Mouse (Mus musculus) heart, postnatal 25 days (tissue): Measurements from ENCODE around the gene Med27. TPM values are rescaled to one million over a fixed set of nuclear protein-coding genes. Genes with fewer than 3 reads are reported as not detected.

Source experiments
- DNase-seq: peaks from one replicate; pipeline ENCODE4 v3.0.0; 2022; ENCODE audit warnings: low spot score
- intact Hi-C: fragments of 180-260 bp; cut with DNase I; formaldehyde crosslinking; loops from one replicate; pipeline ENCODE4 v1.15.1; 2025
- total RNA-seq, 2 experiments: library from RNA; stranded (reverse); gene quantifications; 2 replicates each; pipeline ENCODE4 v1.2.3; 2021

The Med27 gene
- total RNA-seq, 2 experiments from 2014 or later, result 15.3 to 16.3 TPM

DNA sequence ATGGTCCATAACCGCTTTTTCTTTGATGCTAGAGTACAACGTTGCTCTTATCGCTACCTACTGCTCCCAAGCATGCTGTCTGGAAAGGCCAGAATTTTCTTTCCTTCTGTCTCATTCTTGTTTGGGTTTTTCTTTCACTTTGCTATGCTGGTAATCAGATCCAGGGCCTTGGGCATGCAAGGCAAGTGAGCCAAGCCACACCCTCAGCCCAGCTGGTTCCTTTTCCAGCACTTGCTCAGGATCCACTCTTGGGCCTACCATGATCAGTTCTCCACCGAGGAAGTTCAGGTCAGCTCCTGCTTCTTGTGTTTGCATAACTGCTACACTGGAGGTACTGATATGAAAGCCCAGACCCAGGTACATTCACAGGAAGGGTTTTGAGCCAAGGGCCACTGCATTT, 44.5 kb downstream of the Med27 start:
- no peak for DNase-seq
- intact Hi-C loops, result no loop called here

DNA sequence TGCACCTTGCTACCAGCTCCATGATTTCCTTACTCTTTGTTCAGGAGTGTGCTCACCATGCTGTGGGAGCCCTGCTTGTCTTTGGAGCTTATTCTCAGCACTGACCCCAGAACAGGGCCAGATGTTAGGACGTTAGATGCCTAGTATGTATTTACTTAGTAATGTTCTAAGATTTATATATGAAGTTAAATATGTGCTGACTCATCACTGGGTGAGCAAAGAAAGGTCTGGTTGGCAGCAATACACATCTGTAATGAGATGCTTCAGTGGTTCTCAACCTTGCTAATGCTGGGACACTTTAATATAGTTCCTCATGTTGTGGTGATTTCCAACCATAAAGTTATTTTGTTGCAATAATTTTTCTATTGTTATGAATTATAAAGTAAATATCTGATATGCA, 45.4 kb downstream of the Med27 start:
- no peak for DNase-seq
- intact Hi-C loops, result no loop called here

DNA sequence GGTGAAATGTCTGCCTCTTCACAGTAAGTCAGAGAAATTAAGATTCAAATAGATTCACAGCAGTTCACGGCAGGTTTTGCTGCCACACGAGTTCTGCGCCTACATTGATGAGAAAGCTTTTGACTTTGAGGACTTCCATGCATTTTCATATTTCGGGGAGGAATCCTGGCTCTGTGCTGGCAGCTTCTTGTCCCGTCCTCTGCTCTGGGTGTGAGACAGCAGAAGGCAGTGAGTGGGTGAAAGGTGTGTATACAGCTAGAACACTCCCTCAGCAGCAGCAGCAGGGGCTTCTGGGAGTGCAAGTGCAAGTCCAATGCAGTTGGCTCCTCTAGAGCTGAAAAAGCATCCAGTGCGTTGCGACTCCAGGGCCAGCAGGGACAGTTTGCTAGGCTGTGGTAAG, 53.6 kb downstream of the Med27 start:
- DNase-seq, result no peak
- intact Hi-C loops, result no loop called here

DNA sequence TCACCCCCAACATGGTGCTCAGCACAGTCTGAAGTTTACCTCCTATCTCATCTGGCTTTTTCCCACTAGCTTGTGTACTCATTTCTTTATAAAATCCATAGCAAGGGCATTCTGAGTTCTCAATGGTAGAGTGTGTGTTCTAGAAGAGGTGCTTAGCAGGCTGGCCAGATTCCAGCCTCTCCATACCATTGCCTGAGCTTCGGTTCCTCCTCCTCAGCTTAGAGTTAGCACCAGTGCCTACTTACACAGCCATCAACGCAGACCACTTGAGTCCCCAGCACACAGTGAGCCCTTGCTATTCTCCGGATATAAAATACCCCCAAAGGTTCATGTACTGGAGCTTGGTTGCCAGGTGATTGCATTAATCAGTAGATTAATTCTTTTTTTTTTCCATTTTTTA, 54.2 kb downstream of the Med27 start:
- intact Hi-C loops, result no loop called here
- DNase-seq, result no peak

DNA sequence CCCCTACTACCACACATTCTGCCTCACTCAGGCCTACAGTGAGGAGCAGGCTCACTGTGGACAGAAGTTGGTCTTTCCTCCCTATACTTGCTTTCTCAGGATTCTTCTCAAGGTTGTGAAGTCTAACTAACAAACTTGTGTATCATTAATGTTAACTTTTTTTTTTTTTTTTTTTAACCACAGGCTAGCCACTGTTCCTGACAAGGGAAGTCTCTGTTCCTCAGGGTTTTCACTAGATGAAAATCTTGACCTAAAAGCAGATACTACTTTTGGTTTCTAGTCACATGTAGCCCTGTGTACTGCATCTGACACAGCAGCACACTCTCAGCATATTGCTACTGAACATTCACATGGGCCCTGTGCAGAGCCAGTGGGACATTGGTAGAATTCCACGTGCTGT, 55.2 kb downstream of the Med27 start:
- intact Hi-C loops, result no loop called here
- DNase-seq, result no peak

DNA sequence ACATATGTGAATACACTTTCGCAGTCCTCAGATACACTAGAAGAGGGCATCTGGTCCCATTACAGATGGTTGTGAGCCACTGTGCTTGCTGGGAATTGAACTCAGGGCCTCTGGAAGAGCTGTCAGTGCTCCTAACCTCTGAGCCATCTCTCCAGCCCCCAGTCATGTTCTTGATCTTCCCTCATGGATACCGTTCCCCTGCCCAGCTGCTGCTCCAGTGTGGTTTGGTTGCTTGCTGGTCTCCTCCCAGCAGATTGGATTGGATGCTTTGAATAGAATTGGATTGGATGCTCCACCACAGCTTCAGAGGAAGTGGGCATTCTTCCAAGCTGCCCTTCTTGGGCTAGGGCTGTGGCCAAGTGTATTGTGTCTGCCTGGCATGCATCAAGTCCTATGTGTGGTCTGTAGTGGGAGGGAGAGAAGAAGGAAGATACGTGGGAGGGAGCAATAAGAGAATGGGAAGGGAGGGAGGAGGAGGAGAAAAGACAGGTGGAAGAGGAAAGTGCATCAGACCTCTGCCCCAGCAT, 56.0 kb downstream of the Med27 start:
- DNase-seq, result no peak
- intact Hi-C loops, result no loop called here

DNA sequence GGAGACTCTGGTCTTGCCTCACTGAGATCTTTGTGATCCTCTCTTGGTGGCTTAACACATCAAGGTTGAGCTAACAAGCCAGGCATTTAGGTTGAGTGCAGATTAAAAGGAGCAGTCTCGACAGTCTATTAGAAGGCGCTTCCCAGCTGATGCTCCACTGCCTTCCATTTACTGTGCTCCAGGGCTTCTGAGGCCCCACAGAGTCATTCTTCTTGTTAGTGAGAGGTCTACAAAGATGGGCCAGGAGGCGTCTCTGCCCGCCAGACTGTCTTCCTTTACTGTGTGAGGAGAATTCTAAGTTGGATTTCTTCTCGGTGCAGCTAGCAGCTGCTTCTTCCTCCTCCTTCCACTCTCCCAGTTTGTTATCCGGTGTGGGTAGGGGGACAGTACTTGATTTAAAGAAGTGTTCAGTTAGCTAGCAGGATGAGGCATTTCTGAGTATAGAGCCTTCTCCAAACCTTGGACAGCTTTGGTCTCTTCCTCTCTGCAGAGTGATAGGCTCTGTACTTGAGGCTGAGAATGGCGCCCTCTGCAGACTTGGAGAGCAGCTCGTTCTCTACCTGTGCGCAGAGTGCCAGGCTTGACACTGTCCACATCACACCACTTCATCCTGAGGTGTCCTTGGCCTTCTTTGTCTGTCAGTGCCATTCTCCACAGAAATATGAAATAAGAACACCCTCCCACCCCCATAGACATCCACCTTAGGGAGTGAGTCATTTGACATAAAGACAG, 57.3 kb downstream of the Med27 start:
- no peak for DNase-seq
- intact Hi-C loops, result no loop called here

DNA sequence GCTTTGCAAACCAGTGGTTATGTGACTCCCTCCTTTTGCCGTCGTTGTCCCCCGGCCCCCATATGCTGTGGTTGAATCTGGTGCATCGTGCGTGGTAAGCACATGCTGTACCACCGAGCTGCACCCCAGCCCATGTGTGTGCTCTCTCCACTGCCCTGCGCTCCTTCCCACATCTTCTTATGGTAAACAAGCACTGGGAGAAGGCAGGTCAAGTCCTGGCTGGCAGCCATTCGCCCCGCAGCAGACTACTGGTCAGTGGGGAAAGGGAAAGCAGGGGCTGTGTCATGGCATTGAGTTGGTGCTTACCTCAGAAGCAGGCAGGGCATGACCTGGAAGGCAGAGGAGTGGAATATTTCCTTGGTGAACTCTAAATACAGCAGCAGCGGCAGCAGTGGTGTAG, 58.3 kb downstream of the Med27 start:
- intact Hi-C loops, result no loop called here
- no peak for DNase-seq

DNA sequence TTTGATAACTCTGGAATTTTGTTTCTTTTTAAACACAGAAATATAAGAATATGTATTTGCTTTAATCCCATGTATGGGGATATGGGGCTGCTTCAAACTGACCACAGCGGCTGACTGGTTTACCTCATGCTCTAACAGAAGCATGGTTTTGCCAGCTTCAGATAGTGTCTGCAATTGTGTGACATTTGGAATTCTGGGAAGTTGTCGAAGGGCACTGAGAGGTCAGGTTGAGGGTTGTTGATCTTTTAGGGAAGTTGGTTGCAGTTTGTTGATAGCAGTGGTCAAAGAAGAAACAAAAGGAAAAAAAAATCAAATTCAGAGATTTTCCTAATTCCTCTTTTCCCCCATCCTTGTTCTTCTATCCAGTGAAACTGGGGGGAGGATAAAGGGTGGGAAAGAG, 59.2 kb downstream of the Med27 start:
- no peak for DNase-seq
- intact Hi-C loops, result no loop called here

DNA sequence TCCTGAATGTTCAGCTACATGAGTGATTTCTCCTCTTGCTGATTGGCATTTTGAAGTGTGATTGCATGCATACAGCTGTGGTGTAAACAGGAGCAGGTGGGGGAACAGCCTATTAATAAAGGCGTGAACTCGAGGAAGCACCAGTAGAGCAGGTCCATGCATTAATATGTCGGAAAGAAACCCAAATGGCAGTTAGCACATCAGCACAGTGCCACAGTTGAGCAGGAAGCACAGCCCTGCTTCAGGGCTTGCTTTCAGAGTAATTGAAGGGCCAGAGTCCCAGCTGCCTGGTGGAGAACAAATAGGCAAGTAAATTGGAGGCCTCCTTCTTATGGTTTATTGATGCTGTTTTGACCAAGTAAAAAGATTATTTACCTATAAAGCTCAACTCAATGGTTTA, 60.7 kb downstream of the Med27 start:
- DNase-seq, result no peak
- intact Hi-C loops, result no loop called here

DNA sequence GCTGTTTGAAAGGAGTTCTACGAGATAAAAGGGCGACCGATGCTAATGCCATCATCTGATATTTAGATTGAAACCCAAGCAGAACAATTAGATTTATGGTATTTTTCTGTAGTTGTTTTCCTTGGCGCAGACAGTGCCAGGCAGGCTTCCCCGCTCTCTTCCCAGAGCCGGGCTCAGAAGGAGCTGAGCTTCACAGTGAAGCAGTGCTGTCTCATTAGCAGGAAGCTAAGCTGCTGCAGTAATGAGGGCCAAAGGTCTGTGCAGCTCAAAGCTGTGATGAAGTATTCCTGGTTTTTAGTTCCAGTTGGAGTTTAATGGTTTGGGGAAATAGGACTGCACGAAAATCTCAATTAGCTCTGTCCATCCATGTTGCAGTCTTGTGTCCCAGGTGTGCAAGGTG, 61.1 kb downstream of the Med27 start:
- intact Hi-C loops, result no loop called here

DNA sequence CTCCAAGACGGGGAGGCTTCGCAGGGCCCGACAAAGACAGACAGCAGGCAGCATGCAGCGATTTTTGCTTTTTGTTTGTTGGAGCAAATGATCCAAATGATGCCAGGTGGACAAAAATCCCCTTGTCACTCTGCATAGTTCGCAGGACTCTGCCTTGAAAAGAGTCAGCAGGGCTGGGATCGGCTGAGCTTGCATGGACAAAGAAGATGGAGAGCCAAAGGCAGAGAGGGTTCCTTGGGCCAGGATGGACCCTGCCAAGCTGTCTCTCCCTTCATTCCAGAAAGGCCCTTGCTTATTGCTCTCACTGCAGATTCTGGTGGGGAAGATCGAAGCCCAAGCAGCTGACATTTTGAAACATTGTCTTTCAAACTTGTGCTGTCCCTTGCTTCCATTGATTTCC, 64.3 kb downstream of the Med27 start:
- no peak for DNase-seq
- intact Hi-C loops, result no loop called here

More for the DNA sequence above, 61.1 kb downstream of the Med27 start:
- no peak for DNase-seq

DNA sequence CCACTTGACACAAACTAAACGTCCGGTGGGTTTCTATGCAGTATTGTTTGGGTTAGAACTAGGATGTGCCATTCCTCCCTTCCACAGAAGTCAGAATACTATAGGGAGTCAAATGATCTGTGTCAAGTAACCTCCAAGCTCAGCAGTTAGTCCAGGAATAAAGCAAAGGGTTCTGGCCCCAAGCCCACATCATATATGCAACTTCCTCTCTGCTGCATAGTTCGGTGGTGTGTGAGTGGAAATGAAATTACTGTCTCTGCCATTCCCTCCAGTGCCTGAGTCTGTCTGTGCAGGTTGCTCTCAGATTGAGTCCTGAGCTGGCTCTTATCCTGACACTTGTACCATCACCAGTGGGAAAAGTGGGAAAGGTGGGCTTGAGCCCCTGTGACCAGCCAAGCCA, 65.8 kb downstream of the Med27 start:
- intact Hi-C loops, result no loop called here
- DNase-seq, result no peak

DNA sequence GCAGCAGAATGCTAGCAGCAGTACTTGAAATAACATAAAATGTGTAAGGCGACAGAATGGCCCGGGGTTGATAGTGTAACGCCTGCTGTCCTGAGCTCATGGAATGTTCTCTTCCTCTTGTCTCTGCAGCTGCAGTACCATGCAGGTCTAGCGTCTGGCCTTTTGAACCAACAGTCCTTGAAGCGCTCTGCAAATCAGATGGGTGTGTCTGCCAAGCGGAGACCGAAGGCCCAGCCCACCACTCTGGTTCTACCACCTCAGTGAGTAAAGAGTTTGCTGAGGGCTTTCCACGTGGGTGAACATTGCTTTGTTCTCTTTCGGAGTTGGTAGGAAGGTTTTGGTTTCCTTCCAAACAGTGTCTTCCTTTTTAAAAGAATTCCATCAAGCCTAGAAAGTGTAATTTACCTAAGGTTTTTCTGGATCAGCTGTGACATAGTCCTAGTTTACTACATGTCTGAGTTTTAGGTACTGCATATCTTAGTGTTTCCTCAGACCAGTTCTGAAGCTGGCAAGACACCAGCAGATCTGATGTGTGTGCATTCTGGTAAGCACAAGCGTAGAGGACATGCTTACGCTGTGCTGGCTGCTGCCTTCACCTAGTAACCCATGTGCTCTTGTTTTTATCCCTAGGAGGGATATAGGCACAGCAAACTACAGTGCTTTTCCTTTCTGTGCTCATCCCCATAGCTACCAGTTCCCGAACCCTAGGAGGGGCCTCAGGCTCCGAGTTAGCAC, 66.8 kb downstream of the Med27 start:
- DNase-seq, result no peak
- intact Hi-C loops, result no loop called here

DNA sequence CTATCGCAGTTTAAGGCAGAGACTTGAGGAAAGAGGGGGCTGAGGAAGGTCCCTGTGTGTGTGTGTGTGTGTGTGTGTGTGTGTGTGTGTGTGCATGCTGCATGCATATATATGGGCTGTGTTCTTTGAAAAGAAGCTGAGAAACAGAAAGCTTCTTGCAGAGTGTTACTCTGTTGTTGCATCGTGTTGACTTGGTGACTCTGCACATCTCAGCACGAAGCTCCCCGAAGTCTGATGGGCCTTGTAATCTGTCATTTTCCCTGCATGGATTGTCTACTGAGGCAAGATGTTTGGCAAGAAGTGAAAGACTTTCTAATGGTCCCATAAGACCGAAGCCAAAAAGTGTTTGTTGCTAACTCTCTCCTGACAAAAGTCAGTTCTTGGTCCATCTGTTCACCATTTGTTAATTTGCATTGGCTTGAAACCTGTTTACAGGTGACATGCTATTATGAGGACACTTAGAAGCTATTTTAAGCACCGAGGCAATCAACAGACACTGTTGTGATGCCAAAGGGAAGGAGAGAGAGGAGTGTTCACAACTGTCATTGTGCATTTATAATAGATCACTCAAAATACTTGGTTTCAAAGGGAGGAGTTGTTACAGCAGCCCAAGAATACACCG, 68.3 kb downstream of the Med27 start:
- DNase-seq, result no peak
- intact Hi-C loops, result no loop called here

DNA sequence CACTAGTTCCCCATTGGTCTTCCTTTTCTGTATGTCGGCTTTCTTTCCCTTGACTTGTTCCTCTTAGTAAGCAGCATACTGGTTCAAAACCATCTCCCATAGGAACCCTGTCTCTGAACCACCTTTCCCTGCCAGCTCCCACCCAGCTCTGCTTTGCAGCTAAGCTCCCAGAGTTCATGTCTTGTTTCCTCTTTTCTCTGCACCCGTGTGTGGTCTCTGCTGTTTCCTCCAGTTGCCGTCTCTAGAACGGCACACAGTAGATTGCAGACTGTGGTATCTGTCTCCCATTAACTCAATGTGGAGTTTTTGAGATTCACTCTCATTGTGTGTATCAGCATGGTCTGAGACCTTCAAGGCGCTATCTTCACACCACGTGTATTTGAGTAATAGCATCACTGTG, 71.9 kb downstream of the Med27 start:
- intact Hi-C loops, result no loop called here
- DNase-seq, result no peak

DNA sequence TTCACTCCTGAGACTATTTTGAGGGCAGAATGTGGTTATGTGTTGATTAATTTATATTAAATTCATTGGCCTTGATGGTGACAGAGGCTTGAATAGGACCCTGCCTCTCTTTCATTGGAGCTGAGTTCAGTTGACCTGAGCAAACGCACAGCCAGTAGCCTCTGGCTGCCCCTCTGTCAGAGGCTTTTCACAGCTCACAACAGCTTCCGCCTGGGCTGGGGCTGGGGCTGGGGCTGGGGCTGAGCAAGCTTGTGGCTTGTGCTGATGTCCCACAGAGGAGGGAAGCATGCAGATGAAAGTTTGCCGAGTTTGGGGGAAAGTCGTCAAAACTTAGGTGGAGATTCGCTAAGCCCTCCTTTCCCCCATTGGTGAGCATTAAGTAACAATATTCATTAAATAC, 72.8 kb downstream of the Med27 start:
- DNase-seq, result no peak
- intact Hi-C loops, result no loop called here

DNA sequence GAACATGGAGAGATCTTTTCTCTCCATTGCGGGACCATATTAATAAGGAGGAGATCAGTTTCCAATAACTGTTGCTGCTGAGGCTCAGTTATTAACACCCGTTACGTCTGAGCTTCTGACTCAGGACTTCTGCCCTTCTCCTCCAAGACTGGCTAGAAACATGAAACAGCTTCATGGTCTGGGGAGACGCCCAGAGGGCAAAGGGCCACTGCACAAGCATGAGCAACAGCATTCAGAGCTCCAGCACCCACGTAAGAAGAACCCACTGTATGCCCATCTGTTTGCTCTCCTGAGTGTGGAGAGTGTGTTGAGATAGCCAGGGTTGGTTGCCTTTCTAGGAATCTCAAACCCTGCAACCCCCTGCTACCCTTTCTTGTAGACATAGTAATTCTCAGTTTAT, 73.3 kb downstream of the Med27 start:
- DNase-seq, result no peak
- intact Hi-C loops, result no loop called here

DNA sequence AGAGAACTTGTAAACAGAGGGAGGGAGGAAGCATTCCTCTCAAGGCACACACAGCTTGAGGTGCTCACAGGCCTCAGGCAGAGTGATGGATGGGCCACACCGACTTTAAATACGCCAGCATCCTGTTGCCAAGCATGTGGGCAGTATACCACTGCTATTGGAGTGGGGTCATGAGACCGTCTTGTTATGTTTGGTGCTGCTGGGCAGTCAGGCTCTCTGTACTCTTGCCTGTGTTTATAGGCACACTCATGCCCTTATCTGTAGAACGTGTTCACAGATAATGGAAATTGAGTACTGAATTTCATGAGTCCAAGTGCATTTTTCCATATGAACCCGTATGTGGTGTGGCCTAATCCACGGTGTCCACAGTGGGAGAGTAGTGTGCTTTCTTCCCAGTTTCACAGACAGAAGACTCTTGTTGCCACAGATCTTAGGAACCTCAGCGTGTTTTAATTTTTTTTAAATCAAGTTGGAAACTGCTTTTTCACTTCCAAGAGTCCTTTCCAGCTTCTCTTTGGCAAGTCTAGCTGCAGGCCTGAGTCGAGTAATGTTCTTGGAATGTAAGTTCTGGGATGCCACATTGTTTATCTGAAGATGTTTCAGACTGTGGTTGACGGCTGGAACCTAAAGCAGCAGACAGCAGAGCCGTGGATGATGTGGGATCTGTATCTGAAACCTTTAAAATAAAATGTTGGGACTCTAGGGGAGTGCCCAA, 75.7 kb downstream of the Med27 start:
- intact Hi-C loops, result no loop called here
- DNase-seq, result no peak

DNA sequence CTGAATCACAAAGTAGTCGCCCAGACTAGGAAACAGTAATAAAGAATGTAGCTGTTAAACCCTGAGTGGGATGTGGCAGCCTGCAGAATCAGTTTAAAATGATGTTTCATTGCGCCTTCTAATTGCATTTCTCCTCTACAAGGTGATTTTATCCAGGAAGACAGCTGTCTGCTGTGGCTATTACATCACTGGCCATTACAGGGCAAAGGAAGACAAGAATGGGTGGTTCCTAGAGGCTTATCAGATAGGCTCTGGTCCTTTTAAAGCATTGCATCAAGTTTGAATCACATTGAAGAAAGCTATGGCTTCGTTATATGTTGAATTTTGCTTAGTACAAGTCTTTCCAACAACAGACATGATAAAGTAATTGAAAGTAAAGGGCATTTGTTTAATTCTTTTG, 76.4 kb downstream of the Med27 start:
- intact Hi-C loops, result no loop called here
- no peak for DNase-seq

DNA sequence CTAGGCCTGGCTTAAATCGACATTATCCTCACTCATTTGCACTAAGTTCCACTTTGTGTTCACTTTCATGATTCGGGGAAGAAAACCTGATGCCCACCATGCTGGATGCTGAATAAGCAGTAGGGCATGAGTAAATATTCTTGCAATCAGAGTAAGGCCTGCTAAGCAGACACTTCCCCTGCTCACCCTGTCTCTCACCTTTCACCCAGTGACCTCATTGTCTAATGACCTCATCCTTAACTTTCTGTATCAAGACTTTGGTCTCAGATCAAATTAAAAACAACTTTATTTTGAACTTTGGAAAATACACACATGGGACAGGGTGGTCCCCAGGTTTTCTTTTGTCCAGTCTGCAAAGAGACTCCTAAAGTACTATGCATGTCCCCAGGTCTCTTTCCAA, 78.8 kb downstream of the Med27 start:
- intact Hi-C loops, result no loop called here
- no peak for DNase-seq
